Mouse (Mus musculus) liver, adult (tissue): Measurements from ENCODE around the gene Pck2.

Experiments
- GATA4 ChIP-seq: IDR thresholded peaks from 2 replicates; pipeline ENCODE4 v1.6.1; 2014; ENCODE audit warnings: mild to moderate bottlenecking, low read length; ENCODE audit not compliant: insufficient replicate concordance

Gene Pck2

GRCm38 (mm10) chr14:55518897-55519296, 21.2 kb upstream of the Pck2 start:
- no peak for TF ChIP-seq GATA4

- no peak for TF ChIP-seq GATA4
Observed at GRCm38 (mm10) chr14:55519604-55520003, 20.5 kb upstream of the Pck2 start.

GRCm38 (mm10) chr14:55520451-55521361, 19.4 kb upstream of the Pck2 start:
- no peak for TF ChIP-seq GATA4

GRCm38 (mm10) chr14:55524062-55524461, 16.0 kb upstream of the Pck2 start:
- no peak for TF ChIP-seq GATA4

GRCm38 (mm10) chr14:55524785-55525184, 15.3 kb upstream of the Pck2 start, which contains the start of gene Nrl:
Gene Nrl, minus strand, starts transcription at chr14:55524981.
- no peak for TF ChIP-seq GATA4

GRCm38 (mm10) chr14:55526674-55527073, 13.4 kb upstream of the Pck2 start:
- TF ChIP-seq GATA4 = no peak

- TF ChIP-seq GATA4 = no peak
Observed at GRCm38 (mm10) chr14:55527940-55528339, 12.1 kb upstream of the Pck2 start.

GRCm38 (mm10) chr14:55536116-55536745, 3.8 kb upstream of the Pck2 start:
- no peak for TF ChIP-seq GATA4

- no peak for TF ChIP-seq GATA4
Observed at GRCm38 (mm10) chr14:55540787-55541321, 788 bp downstream of the Pck2 start.

- TF ChIP-seq GATA4 = no peak
Observed at GRCm38 (mm10) chr14:55542268-55542667, 2.2 kb downstream of the Pck2 start.

- TF ChIP-seq GATA4 = no peak
Observed at GRCm38 (mm10) chr14:55544334-55544733, 4.3 kb downstream of the Pck2 start.

GRCm38 (mm10) chr14:55550191-55550590, 10.1 kb downstream of the Pck2 start:
- no peak for TF ChIP-seq GATA4

- no peak for TF ChIP-seq GATA4
Observed at GRCm38 (mm10) chr14:55551347-55551746, 11.3 kb downstream of the Pck2 start.

- no peak for TF ChIP-seq GATA4
Observed at GRCm38 (mm10) chr14:55551794-55552193, 11.7 kb downstream of the Pck2 start.

- TF ChIP-seq GATA4 = no peak
Observed at GRCm38 (mm10) chr14:55554635-55555034, 14.6 kb downstream of the Pck2 start.

GRCm38 (mm10) chr14:55555788-55556187, 15.7 kb downstream of the Pck2 start:
- no peak for TF ChIP-seq GATA4

- TF ChIP-seq GATA4 = no peak
Observed at GRCm38 (mm10) chr14:55557003-55557402, 16.9 kb downstream of the Pck2 start.

- no peak for TF ChIP-seq GATA4
Observed at GRCm38 (mm10) chr14:55557587-55557986, 17.5 kb downstream of the Pck2 start.
